Mouse (Mus musculus) limb, embryonic 13.5 days (tissue): ENCODE data around the gene Eml6. TPM values are rescaled to one million over a fixed set of nuclear protein-coding genes. Genes with fewer than 3 reads are reported as not detected.
A peak's percentile ranks its signal among the peaks of the same experiment; 100 is the strongest.
"Not testable (repeated sequence)": the region's sequence is repeated elsewhere in the genome, so short reads cannot be mapped to it uniquely, and the experiment has no call there.

ENCODE experiments used
- ATAC-seq: fragments of 200-750 bp; cut with Nextera tagmentation; 2 replicates; pipeline ENCODE4 v1.8.0; 2017; ENCODE audit warnings: low read depth, moderate number of reproducible peaks, moderate TSS enrichment; ENCODE audit not compliant: low FRiP score
- H3K27ac ChIP-seq: fragments of 300-500 bp; sonication (generic); 2 replicates; pipeline ENCODE4 v1.5.1; 2015; ENCODE audit warnings: inconsistent platforms, mild to moderate bottlenecking, moderate library complexity
- H3K27me3 ChIP-seq: fragments of 300-500 bp; sonication (generic); 2 replicates; pipeline ENCODE4 v1.6.1; 2015; ENCODE audit warnings: mild to moderate bottlenecking, inconsistent platforms
- H3K36me3 ChIP-seq: fragments of 300-500 bp; sonication (generic); 2 replicates; pipeline ENCODE4 v1.6.1; 2015; ENCODE audit warnings: inconsistent platforms, mild to moderate bottlenecking, moderate library complexity
- H3K4me1 ChIP-seq: fragments of 300-500 bp; sonication (generic); 2 replicates; pipeline ENCODE4 v1.6.1; 2015; ENCODE audit warnings: inconsistent platforms
- H3K4me2 ChIP-seq: fragments of 300-500 bp; sonication (generic); replicated peaks from 2 replicates; pipeline ENCODE4 v1.6.1; 2015; ENCODE audit warnings: inconsistent platforms, mild to moderate bottlenecking, moderate library complexity
- H3K4me3 ChIP-seq: fragments of 300-500 bp; sonication (generic); 2 replicates; pipeline ENCODE4 v1.5.1; 2015; ENCODE audit warnings: moderate library complexity, mild to moderate bottlenecking, inconsistent platforms
- H3K9ac ChIP-seq: fragments of 300-500 bp; sonication (generic); 2 replicates; pipeline ENCODE4 v1.6.1; 2015; ENCODE audit warnings: mild to moderate bottlenecking, inconsistent platforms
- H3K9me3 ChIP-seq: fragments of 300-500 bp; sonication (generic); 2 replicates; pipeline ENCODE4 v1.6.1; 2016; ENCODE audit warnings: inconsistent platforms
- WGBS: fragments of 180-500 bp; shearing (Covaris S2); methylation state at CpG from one replicate; pipeline ENCODE4 v1.1.7; 2015; 5-methylcytosine and 5-hydroxymethylcytosine counted together
- polyA plus RNA-seq: library from polyadenylated mRNA; unstranded; fragments of >200 nt; fragmentation: Nextera tagmentation; extraction: Ambion mirVana; gene quantifications from 2 replicates; pipeline ENCODE4 v1.2.1, GENCODE M21; 2015

Eml6 gene
- polyA plus RNA-seq, 1 experiment from 2014 or later = 0.59 TPM

DNA sequence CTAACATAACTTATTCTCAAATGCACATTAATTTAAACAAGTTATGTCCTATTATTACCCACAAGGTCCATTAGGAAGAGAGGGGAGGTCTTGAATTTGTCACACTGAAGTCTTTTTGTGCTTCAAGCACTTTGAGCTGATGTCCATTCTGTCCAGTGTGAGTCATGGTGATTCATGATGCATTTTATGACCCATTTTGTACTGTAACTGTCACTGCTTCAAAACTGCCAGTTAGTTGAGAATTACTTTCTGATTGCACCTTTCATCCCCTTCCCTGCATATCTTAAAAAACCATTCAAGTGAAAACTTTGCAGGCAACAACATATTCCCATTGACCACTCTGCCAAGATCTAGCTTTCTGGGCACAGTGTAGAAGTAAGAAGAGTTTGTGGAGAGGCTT is 188.8 kb downstream of the Eml6 start:
- Histone ChIP-seq H3K4me3 (no peak overlapping the region), H3K36me3 (no peaks in the 10 kb centered on the region), H3K4me2 (no peak overlapping the region), H3K9ac (no peak overlapping the region), H3K9me3 (no peaks in the 10 kb centered on the region), H3K27me3 (no peaks in the 10 kb centered on the region), H3K27ac (no peak overlapping the region), H3K4me1 (peaks cover 8% of the 10 kb centered on the region; the same call in 1 of the 2 replicates)
- ATAC-seq = no peak

DNA sequence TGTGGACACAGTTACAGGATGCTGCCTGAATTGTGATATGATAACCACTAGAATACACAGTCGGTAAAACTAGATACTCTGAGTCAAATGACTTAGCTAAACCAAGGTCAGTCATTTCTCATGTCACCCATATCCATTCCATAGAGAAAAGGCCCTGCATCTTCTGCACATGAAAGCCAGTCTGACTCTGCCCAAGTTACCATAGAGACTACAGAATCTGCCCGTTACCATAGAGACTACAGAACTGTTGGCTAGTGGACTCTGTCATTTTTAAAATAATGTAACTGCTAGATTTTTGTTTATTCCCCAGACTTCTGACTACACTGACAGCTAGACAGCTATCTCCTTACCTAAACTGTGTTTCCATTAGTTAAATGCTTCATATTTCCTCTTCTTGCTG is 198.1 kb downstream of the Eml6 start:
- peaks cover 35% of the 10 kb centered on the region for H3K27me3 ChIP-seq
- H3K9ac ChIP-seq = no peak overlapping the region
- H3K4me2 ChIP-seq = no peak overlapping the region
- no peak overlapping the region for H3K4me3 ChIP-seq
- 81% methylated on average over 2 of the region's 2 CpGs for WGBS
- H3K36me3 ChIP-seq = no peaks in the 10 kb centered on the region
- no peak overlapping the region for H3K27ac ChIP-seq
- no peak for ATAC-seq
- H3K9me3 ChIP-seq = no peaks in the 10 kb centered on the region
- peaks cover 8% of the 10 kb centered on the region; the same call in 1 of the 2 replicates for H3K4me1 ChIP-seq

DNA sequence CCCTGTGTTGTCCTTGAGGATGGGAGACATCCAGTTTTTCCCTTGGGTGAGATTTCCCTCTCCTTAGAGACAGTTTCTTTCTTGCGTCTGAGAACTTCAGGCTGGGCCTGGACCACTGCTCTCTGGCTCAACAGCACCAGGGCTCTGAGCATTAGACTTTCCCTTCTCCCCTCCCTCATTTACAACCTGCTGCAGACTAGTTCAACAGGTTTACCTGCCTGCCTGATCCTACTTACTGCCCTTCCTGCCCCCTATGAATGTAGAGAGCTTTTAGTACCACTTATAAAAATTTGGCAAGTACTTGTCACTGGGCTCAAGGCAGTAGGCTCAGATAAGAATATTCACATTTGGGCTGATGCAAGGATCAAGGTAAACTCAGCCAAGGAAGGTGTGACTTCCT is 199.8 kb downstream of the Eml6 start:
- no peaks in the 10 kb centered on the region for H3K9me3 ChIP-seq
- peaks cover 8% of the 10 kb centered on the region; the same call in 1 of the 2 replicates for H3K4me1 ChIP-seq
- no peak for ATAC-seq
- H3K4me3 ChIP-seq = no peak overlapping the region
- 88% methylated on average over 1 of the region's 1 CpGs for whole genome bisulfite sequencing
- no peak overlapping the region for H3K9ac ChIP-seq
- H3K4me2 ChIP-seq = no peak overlapping the region
- no peaks in the 10 kb centered on the region for H3K36me3 ChIP-seq
- H3K27ac ChIP-seq = no peak overlapping the region
- H3K27me3 ChIP-seq = peaks cover 35% of the 10 kb centered on the region

DNA sequence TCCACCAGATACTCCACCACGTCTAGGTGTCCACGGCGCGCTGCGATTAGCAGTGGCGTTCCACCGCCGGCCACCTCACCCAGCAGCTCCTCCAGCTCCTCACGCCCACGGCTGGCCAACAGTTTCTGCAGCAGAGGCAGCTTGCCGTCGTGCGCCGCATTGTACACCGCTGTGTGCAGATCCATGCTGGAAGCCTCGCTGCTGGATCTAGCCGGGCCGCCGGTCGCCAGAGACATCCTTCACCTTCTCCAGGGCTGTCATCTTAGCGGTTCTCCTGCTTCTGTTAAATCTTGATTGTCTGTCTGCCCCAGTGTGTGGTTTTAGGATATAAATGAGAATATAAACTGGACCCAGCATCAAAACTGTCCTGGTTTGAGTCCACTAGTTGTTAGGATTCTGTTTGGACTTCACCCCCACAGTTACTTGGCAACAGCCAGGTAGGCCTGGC is 200.5 kb downstream of the Eml6 start, which contains the start of gene 4931440F15Rik:
Gene 4931440F15Rik (minus strand): TSS at position 398 of the 448 bp plus-strand sequence.
- not testable (repeated sequence) for ATAC-seq, H3K27ac ChIP-seq, H3K9ac ChIP-seq, H3K9me3 ChIP-seq, H3K4me1 ChIP-seq, H3K36me3 ChIP-seq
- Histone ChIP-seq H3K27me3 (peaks cover 35% of the 10 kb centered on the region), H3K4me2 (peak within 1 kb of the TSS; percentile 66), H3K4me3 (peak within 1 kb of the TSS; percentile 37)
- WGBS = 28% methylated on average over 21 of the region's 21 CpGs

DNA sequence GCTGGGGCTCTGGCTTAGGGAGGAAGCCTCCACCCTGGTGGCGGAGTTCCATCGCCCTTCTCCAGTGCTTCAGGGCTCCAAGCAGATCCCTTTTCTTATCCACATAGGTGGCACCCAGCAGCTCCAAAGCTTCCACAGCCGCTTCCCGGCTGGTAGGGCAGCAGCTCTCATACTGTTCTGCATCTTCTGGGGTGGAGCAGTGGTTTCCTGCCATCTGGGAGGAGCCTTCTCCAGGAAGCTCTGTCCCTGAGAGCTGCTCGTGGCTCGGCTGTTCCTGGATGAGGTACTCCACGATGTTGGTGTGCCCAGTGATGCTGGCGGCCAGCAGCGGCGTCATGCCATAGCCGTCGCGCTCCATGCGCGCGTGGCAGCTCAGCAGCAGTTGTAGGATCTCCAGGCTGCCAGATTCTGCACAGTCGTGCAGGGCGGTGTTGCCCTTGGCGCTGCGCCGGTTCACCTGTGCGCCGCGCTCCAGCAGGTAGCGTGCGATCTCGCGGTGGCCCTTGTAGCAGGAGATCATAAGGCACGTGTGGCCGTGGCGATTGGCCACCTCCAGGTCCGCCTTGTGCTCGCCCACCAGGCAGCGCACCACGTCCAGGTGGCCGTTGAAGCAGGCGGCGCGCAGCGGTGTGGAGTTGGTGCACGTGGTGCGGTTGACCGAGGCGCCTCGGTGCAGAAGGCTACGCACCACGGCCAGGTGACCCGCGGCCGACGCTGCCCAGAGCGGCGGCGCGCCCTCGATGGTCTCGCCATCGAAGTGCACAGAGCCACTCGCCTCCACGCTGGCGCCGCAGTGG is 201.2 kb downstream of the Eml6 start:
- H3K9ac ChIP-seq, H3K9me3 ChIP-seq, H3K36me3 ChIP-seq, H3K27ac ChIP-seq, H3K4me1 ChIP-seq: not testable (repeated sequence)
- 17% methylated on average over 62 of the region's 62 CpGs for WGBS
- 0 out of 2 replicates have a peak, but pooled peaks have one; percentile 46 for ATAC-seq
- Histone ChIP-seq H3K4me3 (peak overlapping the region; percentile 37), H3K4me2 (peak overlapping the region; percentile 66), H3K27me3 (peaks cover 35% of the 10 kb centered on the region)

DNA sequence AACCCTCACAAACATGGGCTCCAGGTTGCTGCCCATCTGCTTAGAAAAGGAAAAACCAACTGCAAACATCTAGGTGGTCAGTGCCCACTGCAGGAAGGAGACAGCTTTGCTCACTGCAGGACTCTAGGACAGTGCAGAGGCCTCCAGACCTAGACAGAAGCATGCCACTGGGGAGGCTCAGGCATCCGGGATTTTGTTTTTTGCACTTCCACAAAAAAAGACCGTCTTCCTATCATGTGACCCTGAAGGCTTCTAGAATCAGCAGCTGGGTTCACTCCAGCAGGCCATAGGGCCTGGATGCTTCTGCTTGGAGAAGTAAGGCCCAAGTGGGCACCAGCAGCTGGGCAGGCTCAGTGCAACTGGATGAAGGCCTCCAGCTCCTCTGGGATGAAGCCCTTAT is 202.7 kb downstream of the Eml6 start:
- ATAC-seq = no peak
- Histone ChIP-seq H3K4me1 (peaks cover 8% of the 10 kb centered on the region; the same call in 1 of the 2 replicates), H3K27me3 (peaks cover 35% of the 10 kb centered on the region), H3K9ac (no peak overlapping the region), H3K36me3 (no peaks in the 10 kb centered on the region), H3K9me3 (no peaks in the 10 kb centered on the region), H3K4me2 (no peak overlapping the region), H3K4me3 (no peak overlapping the region), H3K27ac (no peak overlapping the region)
- WGBS = 83% methylated on average over 2 of the region's 2 CpGs

DNA sequence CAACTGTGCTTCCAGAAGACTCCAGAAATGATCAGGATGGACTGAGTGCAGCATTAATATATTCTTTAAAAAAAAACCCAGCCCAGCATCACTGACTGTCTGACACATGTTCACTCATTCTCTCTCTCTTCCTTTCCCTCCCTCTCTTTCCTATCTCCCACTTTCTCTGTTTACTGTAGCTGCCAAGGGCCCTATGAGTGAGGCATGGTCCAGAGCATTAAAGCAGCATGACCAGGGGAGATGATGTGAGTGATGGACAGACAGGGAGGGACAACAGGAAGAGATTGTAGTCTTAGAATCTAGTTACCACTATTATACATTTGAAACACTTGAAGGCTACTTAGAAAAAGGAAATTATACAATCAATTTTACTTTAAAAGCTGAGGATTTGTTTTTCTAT is 210.2 kb downstream of the Eml6 start:
- no peak overlapping the region for H3K4me3 ChIP-seq
- no peak overlapping the region for H3K4me2 ChIP-seq
- H3K4me1 ChIP-seq = no peaks in the 10 kb centered on the region
- no peaks in the 10 kb centered on the region for H3K36me3 ChIP-seq
- ATAC-seq = no peak
- H3K27ac ChIP-seq = no peak overlapping the region
- H3K9ac ChIP-seq = no peak overlapping the region
- no peaks in the 10 kb centered on the region for H3K27me3 ChIP-seq
- H3K9me3 ChIP-seq = no peaks in the 10 kb centered on the region

DNA sequence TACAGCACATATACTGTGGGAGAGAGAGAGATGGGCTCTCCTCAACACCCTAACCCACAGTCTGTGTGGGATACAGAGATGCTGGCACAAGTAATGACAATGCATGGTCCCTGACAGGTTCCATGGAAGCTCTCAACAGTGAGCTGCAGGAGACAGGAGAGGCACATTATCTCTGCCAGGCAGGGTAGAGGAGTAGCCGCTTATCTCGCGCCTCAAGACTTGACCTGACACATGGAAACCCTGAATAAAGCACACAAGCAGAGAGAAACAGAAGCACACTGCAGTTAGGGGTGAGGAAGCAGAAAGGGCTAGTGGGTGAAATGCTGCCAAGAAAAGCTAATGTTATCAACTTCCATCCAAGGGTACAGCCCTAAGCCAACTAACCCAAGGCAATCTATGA is 210.6 kb downstream of the Eml6 start:
- Histone ChIP-seq H3K27me3 (no peaks in the 10 kb centered on the region), H3K9ac (no peak overlapping the region), H3K4me1 (no peaks in the 10 kb centered on the region), H3K4me2 (no peak overlapping the region), H3K27ac (no peak overlapping the region), H3K4me3 (no peak overlapping the region), H3K36me3 (no peaks in the 10 kb centered on the region), H3K9me3 (no peaks in the 10 kb centered on the region)
- no peak for ATAC-seq
- WGBS = 84% methylated on average over 3 of the region's 3 CpGs

DNA sequence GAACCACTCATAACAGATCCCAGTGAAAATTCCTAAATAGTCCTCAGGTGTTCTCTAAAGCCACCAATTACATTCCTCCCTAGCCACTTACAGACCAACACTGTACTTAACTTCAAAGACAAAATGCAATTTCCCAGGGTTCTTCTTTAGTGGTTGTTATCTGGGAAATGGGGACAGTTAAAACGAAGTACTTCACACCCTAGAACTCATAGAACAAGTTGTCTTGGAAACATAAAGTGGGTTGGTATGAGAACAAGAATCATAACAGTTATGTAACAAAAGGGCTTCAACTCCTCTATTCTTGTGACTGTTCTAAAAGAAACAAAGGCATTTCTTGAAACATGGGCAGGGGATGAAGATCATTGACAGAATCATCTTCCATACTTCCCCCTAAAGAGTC is 212.6 kb downstream of the Eml6 start:
- Histone ChIP-seq H3K9me3 (no peaks in the 10 kb centered on the region), H3K27me3 (no peaks in the 10 kb centered on the region), H3K27ac (no peak overlapping the region), H3K4me2 (no peak overlapping the region), H3K4me1 (peaks cover 5% of the 10 kb centered on the region; the same call in 1 of the 2 replicates), H3K4me3 (no peak overlapping the region), H3K36me3 (no peaks in the 10 kb centered on the region), H3K9ac (no peak overlapping the region)
- 71% methylated on average over 1 of the region's 1 CpGs for WGBS
- no peak for ATAC-seq

DNA sequence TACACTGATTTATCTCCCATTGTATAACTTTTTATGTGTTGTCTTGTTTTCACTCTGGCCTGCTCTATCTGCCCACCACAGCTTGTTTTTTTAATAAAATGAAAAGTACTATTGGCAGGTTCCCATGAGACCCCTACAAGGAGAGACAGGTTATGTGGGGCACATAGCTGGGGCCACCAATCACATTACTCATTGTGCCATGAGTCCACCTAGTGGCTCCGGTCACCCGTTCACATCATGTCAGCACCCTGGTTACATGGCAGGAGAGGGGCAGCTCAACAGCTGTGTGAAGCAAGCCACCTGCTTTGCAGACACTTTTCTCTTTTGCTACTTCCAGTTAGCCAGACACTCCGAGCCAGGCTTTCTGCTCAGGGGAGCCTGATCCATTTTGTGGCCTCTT is 213.4 kb downstream of the Eml6 start:
- no peak overlapping the region for H3K9ac ChIP-seq
- 72% methylated on average over 3 of the region's 3 CpGs for WGBS
- no peaks in the 10 kb centered on the region for H3K9me3 ChIP-seq
- no peak overlapping the region for H3K27ac ChIP-seq
- ATAC-seq = no peak
- no peaks in the 10 kb centered on the region for H3K36me3 ChIP-seq
- H3K4me1 ChIP-seq = peaks cover 6% of the 10 kb centered on the region; the same call in 1 of the 2 replicates
- H3K4me3 ChIP-seq = no peak overlapping the region
- no peaks in the 10 kb centered on the region for H3K27me3 ChIP-seq
- H3K4me2 ChIP-seq = no peak overlapping the region

DNA sequence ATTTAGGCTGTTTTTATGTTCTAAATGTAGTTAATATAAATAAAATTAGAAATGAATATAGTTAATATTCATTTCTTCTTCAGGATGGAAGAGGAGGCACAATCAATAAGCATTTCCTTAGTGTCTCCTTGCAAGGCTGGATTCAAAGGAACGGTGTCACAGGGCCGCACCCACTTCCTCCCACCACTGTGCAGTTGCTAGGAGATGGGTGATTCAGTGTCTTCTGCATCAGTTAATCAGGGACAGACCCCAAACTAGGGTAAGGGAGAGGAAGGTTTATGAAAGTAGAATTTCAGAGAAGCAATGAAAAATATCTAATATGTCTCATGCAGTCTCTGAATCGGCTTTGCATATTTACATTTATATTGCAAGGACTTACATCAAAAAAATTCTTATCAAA is 215.5 kb downstream of the Eml6 start:
- Histone ChIP-seq H3K4me2 (no peak overlapping the region), H3K36me3 (no peaks in the 10 kb centered on the region), H3K27me3 (no peaks in the 10 kb centered on the region), H3K9ac (no peak overlapping the region), H3K4me1 (peaks cover 6% of the 10 kb centered on the region; the same call in 1 of the 2 replicates), H3K4me3 (no peak overlapping the region), H3K9me3 (no peaks in the 10 kb centered on the region), H3K27ac (no peak overlapping the region)
- no peak for ATAC-seq
- 88% methylated on average over 3 of the region's 3 CpGs for WGBS

DNA sequence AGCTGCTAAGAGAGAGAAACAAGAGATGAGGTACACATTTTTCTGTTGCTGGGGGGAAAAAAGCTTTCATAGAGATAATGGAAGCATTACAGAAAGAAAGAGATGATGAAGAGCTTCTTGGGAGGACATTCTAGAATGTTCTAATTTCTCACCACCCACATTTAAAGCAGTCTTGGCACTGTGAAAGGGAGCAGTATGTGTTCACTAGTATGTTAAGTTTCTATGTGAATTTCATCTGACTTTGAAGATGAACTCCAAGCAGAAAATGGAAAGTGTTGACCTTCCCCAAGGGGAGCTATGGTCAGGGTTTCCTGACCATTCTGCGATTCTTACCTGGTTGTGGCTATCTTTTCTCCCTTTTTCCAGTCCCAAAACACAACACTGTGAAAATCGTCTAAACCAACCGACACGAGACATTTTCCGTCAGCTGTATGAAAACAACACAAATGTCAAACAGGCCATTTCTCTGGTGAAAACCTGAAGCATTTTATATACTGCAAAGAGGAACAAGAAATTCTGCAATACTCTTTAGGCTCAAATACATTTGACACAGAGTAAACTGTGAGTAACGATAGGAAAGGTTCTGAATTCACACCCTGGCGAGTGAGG is 216.7 kb downstream of the Eml6 start:
- no peaks in the 10 kb centered on the region for H3K27me3 ChIP-seq
- no peak overlapping the region for H3K9ac ChIP-seq
- H3K36me3 ChIP-seq = no peaks in the 10 kb centered on the region
- peaks cover 6% of the 10 kb centered on the region; the same call in 1 of the 2 replicates for H3K4me1 ChIP-seq
- ATAC-seq = no peak
- H3K4me2 ChIP-seq = no peak overlapping the region
- H3K27ac ChIP-seq = no peak overlapping the region
- H3K9me3 ChIP-seq = no peaks in the 10 kb centered on the region
- WGBS = 80% methylated on average over 7 of the region's 7 CpGs
- H3K4me3 ChIP-seq = no peak overlapping the region
